Mouse (Mus musculus) liver, embryonic 14.5 days (tissue): ENCODE measurements around the gene Vipr1.

Experiments used
- CTCF ChIP-seq: IDR thresholded peaks from 2 replicates; pipeline ENCODE4 v1.5.1; 2016; ENCODE audit warnings: antibody characterized with exemption, low read depth, control low read depth
- EP300 ChIP-seq: IDR thresholded peaks from 2 replicates; pipeline ENCODE4 v1.6.1; 2016; ENCODE audit warnings: antibody characterized with exemption, low read depth

- TF ChIP-seq CTCF: no peak
- TF ChIP-seq EP300: no peak
These were observed 14.6 kb downstream of the Vipr1 start for GRCm38 (mm10) chr9:121657143-121657542.
